Mouse (Mus musculus) urinary bladder, adult 18-20 months (tissue): ENCODE measurements at regions not wholly inside any gene's neighbourhood (a gene's known extent, or its start where the extent isn't known, plus 50 kb on each side); places are given as distances from the start of the nearest gene placed in this dataset.

Experiments
- DNase-seq, 2 experiments: peaks; one replicate each; pipeline ENCODE4 v3.0.0; 2022; ENCODE audit warnings: low spot score in 2 of 2, mixed read lengths in 2 of 2

DNA sequence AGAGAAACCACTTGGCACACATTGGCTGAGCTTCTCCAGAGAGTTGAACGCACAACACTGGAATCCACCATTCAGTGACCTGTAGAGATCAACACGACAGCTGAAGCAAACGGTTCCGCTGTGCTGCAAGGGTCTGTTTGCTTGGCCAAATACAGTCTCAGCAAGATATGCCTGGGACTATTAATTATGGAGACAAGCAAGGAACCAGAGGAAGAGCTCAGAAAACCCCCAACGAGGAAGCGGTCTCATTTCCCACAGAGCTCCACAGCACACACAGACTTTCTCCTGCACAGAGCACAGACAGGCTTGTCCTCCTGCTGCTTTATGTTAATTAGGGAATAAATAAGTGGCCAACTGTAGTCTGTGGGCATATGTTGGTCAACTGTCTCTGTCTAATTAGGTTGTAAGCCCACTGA, 223.4 kb upstream of the Tacr3 start:
- no peak for DNase-seq

DNA sequence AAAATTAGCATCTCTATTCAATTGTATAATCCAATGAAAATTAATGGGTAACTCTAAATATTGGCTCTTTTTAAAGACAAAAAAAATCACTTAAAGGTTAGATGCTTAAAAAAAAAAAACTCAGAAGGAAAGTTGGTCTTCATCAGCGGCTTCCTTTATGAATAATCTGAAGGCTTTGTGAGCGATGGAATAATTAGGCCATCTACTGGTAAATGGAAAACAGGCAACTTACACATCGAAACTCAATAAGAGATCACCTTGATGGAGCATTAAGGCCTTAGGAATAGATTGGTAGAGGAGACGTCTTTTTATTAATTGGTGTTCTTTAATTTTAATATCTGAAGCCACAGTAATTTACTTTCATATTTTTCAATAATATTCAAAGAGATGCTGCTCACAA, 218.6 kb upstream of the Tacr3 start:
- no peak for DNase-seq

DNA sequence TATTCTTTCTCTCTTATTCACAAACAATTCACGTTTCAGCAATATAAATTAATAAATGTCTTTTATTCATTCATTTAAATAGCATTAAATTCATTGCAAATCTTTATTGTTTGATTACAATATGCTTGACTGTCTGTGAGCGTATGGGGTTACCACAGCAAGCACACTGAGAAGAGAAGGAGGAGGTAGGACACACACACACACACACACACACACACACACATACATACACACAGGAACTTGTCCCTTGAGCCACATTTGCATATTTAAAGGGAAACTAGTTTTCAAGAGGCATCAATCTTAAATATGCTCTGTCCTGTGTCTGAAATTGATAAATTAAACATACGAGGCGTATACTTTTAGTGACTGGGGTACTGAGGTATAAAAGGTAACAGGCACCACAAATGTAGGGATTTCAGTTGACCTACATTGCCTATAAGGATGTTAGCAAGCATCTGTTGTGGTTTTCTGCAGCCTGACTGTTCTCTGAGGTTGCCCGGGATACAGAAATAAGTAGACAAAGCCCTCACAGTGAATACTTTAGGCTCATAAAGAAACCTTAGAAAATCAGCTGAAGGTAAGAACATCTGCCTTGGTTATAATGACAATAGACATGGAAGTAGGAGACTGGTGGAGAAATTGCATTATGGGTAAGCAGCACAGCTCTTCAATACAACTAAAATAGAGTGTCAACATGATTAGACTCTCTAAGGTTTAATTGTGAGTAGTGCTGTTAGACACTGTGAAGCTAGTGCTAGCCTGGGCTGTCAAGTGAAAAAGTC, 217.1 kb upstream of the Tacr3 start:
- no peak for DNase-seq

DNA sequence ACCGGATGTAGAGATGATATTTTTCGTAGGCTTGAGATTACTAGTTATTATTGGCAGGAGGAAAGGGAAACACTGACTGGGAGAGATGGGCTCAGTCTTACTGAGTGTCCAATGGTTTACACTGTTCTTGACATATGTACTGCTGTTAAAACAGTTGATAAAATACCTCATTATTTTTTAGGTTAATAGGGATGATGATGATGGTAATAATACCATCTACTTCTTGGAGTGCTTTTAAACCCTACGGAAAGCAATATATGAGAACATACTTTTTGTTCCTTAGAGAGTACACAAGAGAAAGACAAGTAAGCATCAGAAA, 216.6 kb upstream of the Tacr3 start:
- DNase-seq: no peak

DNA sequence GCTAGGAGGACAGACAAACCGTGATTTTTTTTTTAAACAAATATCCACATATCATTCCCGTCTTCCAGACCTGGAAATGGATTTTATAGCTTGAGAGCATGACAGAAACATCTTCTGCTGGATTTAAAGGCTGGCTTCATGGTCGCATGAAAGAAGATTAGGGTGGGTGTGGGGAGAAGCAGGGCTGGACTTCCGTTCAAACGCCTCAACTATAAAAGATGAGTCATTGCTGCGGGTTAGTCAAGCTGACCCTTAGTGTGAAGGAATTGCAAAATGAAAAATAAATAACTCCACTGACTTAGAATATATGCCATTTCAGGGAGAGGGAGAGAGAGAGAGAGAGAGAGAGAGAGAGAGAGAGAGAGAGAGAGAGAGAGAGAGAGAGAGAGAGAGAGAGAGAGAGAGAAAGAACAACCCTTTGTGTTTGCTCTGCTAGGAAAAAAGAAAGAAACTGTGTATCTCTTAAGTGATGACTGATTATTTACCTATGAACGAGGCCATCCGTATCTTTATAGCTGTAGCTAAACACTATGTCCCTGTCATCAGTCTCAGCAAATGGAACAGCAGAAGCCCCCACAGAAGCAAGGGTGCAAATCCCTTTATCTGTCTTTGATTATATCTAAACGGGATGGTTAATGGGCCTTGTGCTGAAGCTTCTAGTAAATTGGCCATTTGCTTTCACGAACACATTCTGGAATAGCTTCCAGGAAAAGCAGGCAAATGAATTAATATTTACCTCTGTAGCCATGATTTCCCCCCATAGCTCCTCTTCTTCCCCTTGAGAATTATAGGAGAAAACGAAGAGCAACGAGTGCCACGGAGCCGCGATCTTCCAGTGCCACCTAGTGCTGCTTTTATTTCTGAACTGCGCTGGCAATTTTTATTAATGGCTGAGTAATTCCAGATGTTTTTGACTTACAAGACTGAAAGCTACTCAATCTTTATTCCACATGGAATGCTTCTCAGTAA, 199.4 kb upstream of the Tacr3 start:
- peak in 1 of 2 experiments; percentile 8 for DNase-seq

DNA sequence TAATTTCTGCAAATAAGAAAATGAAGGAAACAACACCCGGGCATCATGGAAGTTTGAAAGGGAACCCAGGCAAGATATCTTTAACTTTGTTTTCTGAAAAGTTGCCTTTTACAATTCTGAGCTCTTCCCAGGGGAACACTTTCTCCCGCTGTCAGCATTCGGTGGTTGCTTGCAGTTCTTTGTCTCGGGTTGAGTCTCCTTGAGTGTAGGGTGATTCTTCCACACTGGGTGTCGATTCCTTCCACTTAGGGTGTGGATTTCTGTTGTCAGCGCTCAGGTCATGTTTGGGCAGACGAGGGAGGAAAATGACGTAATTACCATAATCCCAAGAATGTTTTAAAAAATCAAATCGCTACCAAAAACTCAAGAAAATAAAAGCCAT, 198.7 kb upstream of the Tacr3 start:
- DNase-seq: no peak

DNA sequence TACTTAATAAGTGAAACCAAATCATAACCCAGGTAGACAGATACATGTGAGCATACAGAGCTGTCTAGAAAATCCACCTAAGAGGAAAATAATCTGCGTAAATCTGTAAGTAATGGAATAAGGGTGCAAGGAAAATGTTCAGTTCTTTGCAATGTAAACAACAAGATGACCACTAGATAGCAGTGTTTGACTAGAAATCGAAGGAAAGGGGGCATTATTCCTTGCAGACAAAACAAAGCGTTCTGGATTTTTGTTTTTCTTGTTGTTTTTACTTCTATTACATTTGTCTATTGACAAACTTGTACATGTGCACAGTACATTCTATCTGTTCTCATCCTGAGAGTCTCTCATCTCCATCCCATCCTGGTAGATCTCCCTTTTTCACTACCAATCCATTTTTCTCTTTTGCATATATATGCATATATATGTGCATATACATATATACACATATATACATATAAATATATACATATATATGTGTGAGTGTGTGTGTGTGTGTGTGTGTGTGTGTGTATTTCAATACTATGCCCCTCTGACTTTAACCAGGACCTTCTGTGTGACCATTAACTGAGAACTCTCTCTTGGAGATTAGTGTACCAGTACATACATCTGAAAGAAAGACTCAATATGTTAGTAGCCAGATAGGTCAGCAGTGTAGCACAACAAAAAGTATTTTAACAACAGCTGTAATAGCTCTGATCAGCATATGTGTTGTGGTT, 179.9 kb upstream of the Tacr3 start:
- no peak for DNase-seq

DNA sequence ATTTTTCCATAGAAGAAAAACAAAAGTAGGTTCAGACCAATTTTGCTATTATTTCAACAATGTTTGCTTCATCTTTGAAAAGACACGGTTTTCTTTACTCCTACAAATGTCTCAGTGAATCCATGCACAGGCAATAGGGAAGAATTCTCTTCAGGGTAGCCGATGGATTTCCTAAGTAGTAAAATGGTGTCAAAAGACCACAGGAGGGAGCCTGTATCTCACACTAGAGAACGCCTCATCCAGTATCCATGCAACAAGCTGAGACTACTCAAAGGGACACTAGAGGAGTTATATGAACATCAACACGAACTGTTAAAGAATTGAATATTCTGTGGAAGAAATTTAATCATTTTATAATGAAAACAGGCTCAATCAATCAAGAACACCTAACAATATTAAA, 174.8 kb upstream of the Tacr3 start:
- no peak for DNase-seq

DNA sequence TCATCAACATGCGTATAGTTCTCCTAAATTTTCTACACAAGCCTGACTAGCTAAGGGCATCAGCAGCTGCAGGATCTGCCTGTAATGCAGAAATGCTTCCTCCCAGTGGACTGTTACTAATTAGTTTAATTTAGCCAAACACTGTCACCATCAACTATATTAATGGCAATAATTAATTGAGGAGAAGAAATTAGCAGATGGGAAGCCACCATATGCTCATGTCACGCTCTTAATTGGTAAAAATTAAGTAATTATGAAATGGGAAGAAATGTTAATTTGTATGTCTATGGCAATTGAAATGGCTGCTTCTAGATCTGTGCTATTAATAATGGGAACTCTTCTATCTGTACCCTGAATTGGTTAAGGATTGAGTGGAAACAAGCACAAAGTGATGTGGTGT, 133.9 kb upstream of the Tacr3 start:
- no peak for DNase-seq

DNA sequence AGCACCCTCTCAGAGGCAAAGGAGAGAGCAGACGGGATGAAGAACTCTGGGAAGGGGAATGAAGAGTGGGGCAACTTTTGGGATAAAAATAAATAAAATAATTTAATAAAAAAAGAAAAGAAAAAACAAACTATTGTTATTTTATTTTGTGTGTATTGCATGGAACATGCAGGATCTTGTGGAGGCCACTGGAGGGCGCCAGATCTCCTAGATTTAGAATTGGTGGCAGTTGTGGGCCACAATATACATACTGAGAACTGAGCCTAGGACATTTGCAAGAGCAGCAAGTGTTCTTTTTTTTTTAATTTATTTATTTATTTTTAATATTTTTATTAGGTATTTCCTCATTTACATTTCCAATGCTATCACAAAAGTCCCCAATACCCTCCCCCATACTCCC, 110.2 kb upstream of the Tacr3 start:
- no peak for DNase-seq

DNA sequence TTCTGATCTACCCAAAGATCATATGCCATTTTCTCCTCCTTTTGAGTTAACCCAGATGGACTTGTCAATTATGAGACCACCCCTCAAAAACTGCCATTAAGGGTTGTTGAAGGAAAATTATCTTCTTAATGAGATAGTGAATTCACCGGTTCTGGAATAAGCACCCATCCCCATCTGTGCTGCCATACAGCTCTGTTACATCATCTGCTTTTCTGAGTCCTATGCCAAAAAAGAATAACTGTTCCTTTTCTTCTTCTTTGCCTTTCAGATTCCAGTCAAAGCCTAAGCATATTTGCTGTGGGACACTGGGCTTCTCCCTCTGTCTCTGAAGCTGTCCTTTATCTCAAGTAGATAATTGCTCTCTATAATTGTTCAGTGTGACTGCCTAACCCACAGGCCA, 93.1 kb upstream of the Tacr3 start:
- no peak for DNase-seq

DNA sequence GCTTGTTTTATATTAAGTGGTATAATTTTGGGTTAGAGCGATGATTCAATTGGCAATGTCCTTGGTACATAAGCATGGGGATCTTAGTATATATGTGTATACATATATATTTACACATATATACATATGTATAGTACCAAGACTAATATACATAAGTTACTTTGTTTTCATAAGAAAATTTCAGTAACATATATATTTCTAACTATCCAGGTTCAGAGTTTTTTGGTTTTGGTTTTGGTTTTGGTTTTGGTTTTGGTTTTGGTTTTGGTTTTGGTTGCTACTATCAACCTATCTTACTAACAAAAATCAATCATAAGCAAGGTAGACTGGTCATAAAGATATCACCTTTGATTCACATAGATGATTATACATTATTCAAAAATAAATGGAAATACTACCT, 67.7 kb upstream of the Tacr3 start:
- DNase-seq: no peak

DNA sequence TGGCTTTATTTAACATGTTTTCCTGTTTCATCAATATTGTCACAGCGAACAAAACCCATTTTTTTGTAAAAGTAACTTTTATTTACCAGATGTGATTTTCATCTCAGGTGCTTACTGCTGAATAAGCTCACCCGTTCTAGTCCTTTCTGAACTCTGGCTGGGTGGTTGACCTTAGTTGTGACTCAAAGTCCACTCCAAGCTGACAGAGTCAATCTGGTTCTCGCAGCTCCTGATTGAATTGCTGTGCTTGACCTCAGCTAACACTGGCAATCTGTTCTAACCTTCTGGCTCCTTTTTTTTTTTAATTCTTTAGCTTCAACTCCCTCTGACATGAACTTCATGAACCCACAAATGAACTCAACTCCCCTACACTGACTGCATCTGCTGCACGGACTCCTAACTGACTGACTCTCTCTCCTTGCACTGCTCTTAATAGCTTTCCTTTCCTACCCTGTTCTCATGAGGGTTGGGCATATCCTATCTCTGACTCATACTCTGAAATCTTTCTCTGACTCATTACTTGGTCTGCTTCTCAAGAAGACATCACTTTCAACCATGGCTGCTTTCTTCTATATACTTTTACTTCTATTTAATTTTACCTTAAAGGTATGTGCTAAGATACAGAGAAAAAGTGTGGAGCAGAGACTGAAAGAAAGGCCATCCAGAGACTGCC, 65.4 kb upstream of the Tacr3 start:
- no peak for DNase-seq
